Mouse (Mus musculus): ENCODE measurements at regions not wholly inside any gene's neighbourhood (a gene's known extent, or its start where the extent isn't known, plus 50 kb on each side); places are given as distances from the start of the nearest gene placed in this dataset.

DNA sequence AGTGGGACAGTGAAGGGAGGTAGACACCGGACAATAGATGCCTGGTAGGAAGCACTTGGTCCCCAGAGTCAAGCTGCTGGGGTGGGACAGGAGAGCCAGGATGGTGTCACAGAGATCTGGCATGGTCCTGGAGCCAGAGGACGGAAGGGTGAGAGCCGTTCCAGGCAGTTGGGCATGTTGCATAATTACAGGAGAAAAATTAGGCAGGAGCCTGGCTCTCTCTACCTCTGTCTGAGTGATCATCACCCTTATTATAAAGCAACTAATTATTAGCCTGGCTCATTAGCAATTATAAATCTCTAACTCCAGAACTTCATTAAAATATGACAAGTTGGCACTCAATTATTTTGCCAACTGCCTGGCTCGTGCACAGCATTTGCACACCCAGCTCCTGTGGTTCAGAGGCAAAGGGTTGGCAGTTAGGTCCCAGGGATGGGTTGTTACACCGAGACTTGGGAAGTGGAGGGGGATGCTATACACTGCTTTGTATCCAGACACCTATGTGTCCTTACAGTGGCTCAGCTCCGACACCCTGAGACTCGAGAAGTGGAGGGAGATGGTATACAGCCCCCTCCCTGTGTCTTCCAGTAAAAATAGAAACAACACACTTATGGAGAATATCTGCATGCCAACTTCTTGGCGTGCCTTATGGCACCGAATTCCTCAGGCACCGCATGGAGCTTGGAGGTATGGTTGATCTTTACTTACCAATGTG, 203.7 kb upstream of the Sdk2 start:
- in situ Hi-C loops (cut with MboI, MseI) = no loop called here

DNA sequence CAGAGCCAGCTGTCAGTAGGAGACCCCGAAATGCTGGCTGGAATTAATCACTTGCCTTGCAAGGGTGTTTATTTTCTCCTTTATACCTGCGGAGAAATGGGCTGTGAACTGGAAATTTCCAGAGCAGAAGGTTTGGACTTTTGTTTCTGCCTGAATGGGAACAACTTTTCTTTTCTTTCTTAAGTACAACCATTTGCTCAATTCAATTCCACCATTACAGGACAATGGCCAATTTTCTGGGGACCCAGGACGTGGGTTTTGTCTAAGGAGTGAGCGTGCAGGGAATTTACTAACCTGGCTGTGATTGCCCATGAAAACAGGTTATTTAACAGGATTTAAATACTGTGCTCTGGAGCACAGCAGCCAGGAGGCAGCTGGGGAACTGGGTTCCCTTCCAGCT, 195.1 kb upstream of the Sdk2 start:
- in situ Hi-C loops (cut with MboI, MseI) = no loop called here

DNA sequence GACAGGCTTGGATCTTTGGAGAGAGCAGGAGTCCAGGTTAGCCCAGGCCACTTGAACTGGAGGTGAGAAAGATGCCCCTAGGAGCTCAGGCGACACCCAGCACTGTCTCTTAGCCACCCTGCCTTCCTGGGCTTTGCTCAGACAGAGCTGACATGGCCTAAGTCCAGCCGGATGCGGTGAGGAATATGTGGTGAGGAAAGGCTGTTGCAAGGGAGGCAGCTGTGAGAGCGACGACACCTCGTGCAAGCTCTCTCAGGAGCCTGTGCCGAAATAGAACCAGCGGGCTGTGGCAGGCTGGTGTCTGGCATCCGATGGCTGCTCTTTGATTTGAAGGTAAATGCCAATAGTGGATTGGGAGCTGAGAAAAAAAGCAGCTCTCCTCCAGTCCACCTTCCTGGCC, 191.4 kb upstream of the Sdk2 start:
- in situ Hi-C loops (cut with MboI, MseI) = no loop called here

DNA sequence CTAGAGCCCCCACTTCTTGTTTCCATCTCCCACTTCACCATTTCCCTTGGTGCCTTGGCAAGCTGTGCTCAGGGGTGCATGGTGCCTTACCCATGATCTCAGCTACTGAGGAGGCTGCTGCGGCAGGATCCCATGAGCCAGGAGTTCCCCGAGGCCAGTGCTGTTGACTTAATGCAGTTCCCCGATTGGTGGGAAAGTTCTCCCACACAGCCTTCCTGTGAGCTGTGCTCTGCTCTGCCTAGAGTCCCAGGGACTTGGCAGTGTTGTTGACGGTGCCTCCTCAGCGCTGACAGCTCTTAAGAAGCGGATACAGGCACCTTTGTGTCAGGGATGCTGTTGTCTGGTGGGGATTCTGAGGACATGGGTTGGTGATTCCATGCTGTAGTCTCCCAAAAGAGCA, 190.9 kb upstream of the Sdk2 start:
- in situ Hi-C loops (cut with MboI, MseI) = no loop called here

DNA sequence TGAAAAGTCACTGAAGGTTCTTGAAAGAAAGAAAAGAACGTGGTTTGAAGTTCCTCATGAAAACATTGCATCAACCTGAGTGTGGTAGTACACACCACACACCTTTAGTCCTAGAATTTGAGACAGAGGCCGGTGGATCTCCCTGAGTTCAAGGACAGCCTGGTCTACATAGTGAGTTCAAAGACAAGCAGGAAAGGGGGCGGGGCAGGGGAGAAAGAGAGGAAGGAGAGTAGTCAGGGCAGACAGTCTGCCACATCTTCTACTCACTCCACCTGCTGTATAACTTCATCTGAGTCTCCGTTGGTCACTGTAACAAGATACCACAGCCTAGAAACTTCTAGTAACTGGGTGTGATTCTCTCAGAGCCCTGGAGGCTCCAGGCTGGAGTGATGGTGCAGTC, 190.2 kb upstream of the Sdk2 start:
- in situ Hi-C loops (cut with MboI, MseI) = no loop called here

DNA sequence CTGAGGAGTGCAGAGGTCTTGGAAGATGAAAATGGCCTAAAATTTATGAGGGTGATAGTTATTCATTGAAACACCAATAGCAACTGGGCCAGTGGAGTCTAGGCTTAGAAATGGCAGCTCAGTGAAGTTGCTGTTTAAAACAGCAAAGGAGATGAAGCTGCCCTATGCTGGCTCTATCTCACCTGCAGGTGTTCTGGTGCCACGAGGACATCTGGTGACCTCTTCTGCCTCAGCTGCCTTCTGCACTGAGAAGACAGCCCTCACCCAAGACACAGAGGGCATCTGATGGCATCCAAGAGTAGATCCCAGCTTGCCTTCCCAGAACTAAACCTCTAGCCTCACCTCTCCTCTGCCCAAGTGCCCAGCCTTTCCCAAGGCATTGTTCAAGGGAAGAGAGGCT, 187.5 kb upstream of the Sdk2 start:
- in situ Hi-C loops (cut with MboI, MseI) = no loop called here

DNA sequence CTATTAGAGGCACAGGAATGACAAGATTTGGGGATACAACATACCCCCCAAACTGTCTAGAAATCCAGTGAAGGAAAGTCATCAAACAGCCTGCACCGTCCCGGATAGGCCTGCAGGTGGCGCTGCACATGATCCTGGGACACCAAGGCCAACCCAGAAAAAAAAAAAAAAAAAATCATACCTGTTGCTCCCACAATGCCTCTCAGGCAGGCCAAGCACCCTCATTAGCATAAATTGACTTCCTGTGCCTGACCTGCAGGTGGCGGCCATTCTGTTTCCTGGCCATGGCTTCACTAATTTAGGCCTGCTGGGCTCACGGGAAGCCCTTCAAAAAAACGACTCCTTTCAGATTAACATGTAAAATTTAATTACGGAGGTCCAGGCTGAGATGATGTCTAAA, 184.8 kb upstream of the Sdk2 start:
- in situ Hi-C loops (cut with MboI, MseI) = no loop called here

DNA sequence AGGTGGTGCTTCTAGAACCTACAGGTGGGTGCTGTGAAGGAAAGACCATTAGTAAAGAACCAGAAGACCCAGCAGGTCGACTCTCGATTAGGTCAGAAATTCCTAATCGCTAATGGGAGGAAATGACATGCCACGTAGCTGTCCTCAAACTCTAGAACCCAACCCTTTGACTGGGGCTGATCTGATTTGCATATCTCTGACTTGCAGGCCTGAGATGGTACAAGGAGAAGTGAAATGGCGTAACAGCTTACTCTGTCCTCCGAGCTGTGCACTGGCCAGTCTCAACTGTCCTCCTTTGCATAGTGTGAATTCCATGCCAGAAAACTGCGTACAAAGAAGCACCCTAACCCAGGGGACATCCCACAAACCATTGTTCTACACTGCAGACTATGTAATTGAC, 182.4 kb upstream of the Sdk2 start:
- in situ Hi-C loops (cut with MboI, MseI) = no loop called here

DNA sequence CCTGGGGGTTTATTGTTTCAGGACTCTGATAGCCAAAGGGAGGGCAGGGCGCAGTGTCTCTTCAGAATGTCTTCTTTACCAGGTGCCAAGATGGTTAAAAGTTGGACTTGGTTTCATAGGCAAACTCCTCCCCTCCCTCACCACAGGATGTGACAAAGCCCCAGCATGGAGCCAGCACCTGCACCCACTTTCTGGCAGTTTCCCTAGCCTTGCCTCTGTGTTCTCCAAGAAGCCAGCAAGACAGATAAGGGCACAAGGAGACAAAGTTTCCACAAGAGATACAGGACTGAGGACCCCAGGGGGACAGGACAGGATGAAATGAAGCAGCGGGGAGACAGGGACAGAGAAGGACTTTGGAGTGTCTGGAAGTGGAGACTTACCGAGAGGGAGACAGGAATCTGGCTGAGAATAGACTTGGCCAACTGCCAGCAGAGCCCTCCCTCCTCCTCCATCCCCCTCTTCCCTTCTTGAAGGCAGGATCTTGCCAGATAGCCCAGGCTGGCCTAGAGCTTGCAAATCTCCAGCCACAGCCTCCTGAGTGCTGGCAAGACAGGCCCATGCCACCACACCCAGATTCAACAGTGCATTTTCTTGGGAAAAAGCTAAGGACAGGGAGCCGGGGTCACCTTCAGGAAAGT, 181.5 kb upstream of the Sdk2 start:
- in situ Hi-C loops (cut with MboI, MseI) = no loop called here

DNA sequence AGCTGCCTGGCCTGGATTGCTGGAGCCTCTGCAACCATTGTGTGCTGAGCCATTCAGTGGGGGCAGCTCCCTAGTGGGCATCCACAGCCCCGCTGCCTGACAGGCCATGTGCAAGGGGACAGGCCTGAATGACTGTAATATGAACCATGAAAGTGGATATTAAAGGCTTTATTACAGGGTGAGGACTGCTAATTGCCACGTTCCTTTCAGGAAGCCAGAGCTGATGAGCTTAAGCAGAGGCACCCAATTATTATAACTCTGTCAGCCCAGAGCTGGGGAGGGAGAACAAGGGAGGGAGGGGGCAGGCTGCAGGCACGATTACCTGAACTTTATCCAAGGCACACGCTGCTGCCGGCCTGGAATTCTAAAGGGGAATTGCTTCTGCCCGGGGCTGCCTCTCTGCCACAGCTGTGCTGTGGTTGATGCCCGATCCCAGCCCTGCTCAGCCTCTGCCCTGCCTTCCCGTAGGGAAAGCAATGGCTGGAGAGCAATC, 172.5 kb upstream of the Sdk2 start:
- in situ Hi-C loops (cut with MboI, MseI) = no loop called here

DNA sequence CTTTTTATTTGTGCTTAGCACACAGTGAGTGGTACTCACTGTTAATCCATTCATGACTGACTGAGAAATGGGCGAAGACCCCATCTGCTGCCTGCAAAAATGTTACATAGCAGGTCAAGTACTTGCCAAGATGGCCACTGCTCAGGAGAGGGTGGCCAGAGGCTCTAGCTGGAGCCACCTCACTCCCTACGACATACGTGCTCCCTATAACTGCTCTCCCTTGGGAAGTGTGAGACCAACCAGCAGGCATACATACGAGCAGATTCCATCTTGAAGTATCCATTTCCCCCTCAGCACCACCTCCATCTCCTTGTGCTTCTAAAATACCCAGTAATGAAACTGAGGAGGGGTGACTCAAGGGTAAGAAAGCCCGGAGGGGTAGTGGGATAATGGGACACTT, 172.0 kb upstream of the Sdk2 start:
- in situ Hi-C loops (cut with MboI, MseI) = no loop called here

DNA sequence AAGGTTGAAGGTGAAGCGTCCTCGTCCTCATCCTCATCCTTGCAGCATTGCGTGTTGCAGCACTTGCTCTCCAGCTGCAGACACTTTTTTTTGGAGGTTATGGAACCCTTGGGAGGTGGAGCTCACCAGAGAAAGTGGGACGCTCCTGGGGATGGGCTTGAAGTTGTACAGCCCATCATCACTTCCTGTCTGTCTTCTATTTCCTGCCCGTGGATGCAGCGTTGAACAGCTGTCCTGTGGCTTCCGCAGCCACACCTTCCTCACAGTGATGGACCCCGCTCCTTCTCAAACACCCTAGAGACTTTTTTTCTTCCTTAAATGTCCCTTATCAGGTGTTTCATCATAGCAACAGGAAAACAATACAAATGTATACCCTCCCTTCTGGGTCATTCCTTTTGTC, 171.5 kb upstream of the Sdk2 start:
- in situ Hi-C loops (cut with MboI, MseI) = no loop called here

DNA sequence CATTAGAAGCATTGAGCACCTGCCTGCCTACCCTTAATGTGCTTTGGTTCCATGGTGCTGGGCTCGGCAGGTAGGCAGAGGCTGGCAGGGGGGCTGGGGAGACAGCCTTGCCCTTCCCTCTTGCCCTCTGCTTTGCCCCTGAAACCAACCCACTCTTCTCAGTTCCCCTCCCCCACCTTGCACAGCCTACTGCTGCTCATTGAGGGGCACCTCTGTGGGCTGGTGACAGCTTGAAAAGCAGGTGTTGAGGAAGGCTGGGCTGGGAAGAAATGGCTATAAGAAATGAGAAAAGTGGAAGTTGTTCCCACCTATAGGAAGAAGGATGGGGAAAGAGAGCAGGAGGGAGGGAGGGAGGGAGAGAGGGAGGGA, 167.7 kb upstream of the Sdk2 start:
- in situ Hi-C loops (cut with MboI, MseI) = no loop called here

DNA sequence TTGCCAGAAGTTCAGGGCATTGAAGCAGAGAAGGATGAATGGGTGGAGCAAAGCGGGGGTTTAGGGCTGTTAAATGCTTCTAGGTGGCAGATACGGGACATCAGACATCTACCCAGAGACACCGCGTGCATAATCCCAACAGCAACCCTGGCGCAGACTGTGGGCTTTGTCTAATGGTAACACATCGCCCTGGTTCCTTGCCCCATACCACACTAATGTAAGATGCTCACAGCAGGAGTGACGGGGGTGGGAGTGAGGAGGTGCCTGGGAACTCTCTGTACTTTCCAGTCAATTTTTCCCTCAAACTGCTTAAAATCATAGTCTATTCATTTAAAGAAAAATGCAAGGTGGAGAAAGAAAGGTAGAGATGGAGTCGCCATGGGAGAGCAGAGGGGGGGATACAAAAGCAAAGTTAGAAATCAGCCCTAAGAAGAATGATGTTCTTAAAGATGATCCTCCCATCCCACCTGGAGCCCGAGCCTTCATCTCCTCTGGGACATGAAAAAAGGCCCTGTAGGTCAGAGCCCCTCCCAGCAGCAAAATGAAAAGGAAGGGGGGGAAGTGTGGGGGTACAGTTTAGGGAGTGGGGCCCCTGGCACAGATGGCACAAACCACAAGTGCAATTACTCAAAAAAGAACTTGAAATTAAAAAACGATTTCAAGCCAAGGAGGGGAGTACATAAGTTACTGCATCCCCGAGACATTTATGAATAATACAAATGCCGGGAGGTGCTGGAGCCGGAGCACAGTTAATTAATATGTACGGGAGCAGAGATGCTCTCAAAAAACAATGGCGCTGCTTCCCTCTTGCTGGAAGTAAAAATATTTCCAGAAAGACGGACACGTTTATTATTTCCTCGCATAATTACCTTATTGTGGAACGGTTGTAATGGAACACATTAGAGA, 167.0 kb upstream of the Sdk2 start:
- in situ Hi-C loops (cut with MboI, MseI) = no loop called here

DNA sequence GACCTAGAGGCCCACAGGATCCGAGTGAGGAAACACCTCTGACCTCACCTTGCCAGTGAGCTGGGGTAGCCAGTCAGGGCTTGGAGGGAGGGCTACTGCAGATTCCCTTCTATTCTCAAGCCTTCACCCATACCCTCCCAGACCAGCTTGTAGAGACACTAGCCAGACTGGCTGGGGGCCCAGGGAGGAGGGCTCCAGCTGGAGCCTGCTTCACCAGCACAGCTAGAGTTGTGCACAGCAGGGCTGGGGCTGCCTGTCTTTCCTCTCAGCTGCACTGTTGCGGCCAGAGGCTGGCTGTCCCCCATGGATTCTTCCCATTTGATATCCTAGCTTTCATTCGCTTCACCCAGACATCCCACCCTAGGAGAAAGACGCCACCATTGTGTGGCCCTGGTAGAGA, 165.0 kb upstream of the Sdk2 start:
- in situ Hi-C loops (cut with MboI, MseI) = no loop called here

DNA sequence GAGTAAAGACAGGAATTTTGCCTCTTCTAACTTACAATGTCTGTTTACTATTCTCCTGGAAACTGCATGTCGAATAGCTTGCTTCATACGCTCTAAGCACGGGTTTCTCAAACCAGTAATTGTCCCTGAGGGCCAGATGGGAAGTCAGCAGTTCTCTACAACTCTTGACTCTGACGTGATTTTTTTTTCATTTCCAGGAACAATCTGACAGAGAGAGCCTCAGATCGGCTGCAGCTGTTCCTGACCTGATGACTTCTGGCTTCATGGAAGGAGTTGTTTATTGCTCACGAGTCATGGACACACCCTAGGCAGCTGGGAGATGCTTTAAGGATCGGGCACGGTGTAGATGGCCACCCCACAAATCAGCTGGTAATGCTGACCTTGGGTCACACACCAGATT, 162.9 kb upstream of the Sdk2 start:
- in situ Hi-C loops (cut with MboI, MseI) = no loop called here

DNA sequence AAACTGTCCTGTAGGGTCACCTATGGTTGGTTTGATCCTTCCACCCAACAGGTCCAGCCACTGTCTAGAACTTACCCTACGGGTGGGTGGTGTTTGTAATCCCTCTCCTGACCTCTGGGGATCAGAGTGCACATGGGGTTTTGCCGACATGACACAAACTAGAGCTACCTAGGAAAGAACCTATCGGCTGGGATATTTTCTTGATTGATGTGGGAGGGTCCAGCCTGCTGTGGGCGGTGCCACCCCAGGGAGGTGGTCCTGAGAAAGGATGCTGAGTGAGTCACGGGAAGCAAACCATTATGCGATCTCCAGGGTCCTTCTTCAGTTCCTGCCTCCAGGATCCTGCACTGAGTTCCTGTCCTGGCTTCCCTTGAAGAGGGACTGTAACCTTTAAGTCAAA, 162.3 kb upstream of the Sdk2 start:
- in situ Hi-C loops (cut with MboI, MseI) = no loop called here

DNA sequence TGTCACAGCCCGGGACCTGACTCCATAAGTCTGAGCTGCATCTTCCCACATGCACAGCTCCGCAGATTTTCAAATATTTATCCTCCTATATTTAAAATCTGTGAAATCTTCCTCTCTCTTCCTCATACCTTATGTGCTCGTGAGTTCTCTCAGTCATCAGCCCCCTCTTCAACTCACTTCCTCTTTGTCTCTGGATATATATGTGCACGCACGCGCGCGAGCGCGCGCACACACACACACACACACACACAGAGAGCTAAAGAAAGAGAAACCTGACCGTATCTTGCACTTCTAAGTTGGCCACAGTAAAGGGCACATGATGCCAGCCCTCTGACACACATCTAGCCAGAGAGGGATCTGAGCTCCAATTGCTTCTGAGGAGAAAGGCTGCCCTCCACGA, 159.7 kb upstream of the Sdk2 start:
- in situ Hi-C loops (cut with MboI, MseI) = no loop called here

DNA sequence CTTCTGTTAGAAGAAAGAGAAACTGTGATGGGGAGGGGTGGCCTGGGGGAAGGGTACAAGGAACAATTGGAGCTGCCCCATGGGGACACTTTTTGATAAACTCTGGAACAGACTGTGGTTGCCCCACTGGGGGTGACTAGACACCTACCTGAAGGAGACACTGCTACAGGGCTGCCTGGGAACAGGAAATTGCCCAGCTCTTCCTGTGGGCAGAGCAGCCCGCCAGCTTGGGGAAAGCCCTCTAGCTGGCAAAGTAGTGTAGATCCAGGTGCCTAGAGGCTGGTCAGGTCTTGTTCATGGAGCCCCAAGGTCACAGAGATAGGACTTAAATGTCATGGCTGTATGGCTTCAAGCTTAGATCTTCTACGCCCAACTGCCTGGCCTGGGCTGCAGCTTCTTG, 157.9 kb upstream of the Sdk2 start:
- in situ Hi-C loops (cut with MboI, MseI) = no loop called here

DNA sequence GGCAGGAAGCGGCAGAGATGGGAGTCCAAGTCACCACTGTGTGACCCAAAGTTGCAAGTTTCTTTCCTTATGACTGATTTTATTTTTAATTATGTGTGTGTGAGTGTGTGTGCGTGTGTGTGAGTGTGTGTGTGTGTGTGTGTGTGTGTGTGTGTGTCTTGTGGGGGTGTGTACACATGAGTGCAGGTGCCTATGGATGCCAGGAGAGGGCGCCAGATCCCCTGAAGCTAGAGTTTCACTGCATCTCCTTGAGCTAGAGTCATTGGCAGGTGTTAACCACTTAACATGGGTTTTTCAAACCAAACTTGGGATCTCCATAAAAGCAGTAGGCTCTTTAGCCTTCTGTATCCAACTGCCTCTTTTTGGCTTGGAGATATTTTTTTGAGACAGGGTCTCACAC, 156.2 kb upstream of the Sdk2 start:
- in situ Hi-C loops (cut with MboI, MseI) = no loop called here

DNA sequence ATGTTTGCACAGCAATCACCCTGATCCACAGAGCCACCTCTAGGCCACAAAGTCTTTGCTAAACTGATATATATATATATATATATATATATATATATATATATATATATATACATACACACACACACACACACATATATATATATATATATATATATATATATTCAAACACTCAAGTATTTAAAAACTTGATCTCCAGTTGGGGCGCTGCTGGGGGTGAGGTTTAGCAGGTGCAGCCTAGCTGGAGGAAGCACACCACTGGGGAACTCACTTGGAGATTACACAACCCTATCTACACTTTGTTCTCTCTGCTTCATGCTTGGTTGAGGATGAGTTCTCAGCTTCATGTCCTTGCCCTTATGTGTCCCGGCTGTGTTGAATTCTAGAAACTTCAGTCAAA, 153.6 kb upstream of the Sdk2 start:
- in situ Hi-C loops (cut with MboI, MseI) = no loop called here

DNA sequence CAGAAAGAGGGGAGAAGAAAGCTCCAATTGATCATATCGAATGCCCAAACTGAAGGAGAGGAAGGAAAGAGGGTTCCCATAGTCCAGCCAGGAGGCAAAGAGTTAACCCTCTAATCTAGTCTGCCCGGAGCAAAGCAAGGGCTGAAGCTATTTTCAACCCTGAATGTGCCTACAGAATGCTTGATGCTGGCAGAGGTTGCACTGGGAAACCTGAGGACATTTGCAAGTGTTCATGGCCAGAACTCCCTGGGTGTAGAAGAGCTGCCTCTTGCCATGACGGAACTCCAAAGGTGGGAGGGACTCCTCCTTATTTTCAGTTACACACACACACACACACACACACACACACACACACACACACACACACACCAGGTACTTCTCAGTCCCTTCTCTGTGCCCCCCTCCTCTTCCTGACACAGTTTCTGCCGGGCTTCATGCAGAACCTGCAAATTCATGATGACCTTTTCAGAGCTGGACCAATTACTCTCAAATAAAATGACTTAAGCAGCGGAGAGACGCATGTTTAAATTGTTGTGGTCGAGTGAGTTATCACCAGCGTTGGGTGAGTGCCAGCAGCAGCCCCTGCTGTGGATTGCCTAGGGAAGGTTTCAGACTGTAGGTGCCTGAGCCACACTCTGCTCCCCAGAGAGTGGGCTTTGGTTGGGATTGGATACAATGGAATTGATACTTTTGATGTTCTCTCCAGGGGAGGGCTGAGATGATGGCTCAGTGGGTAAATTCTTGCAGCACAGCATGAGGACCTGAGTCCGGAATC, 152.1 kb upstream of the Sdk2 start:
- in situ Hi-C loops (cut with MboI, MseI) = no loop called here

Measured in T-helper 2 cell (primary cell).